Mouse (Mus musculus): ENCODE results near the gene 9030025P20Rik. TPM values are rescaled to one million over a fixed set of nuclear protein-coding genes. Genes with fewer than 3 reads are reported as not detected.
"Not testable (repeated sequence)": the region's sequence is repeated elsewhere in the genome, so short reads cannot be mapped to it uniquely, and the experiment has no call there.

Gene 9030025P20Rik
- 11.5 and 13.1 TPM in 2 replicates for polyA plus RNA-seq (2014; fragmentation: Nextera tagmentation; extraction: Ambion mirVana)

GRCm38 (mm10) chr17:14978362-14979038, at the start of gene 9030025P20Rik, which contains the start of gene Gm3417:
TSS of gene 9030025P20Rik (plus strand) at chr17:14978468.
TSS of gene Gm3417 (minus strand) at chr17:14978790.
- H3K4me1 ChIP-seq (replicated peaks; ENCODE audit: control insufficient read depth, insufficient read depth, low read length); H3K36me3 ChIP-seq (ENCODE audit: control insufficient read depth, insufficient read depth, low read length); H3K9ac ChIP-seq (ENCODE audit: low read length); H3K4me3 ChIP-seq (ENCODE audit: low read depth, low read length); H3K4me2 ChIP-seq (ENCODE audit: low read depth, low read length, severe bottlenecking); H3K27me3 ChIP-seq (ENCODE audit: control insufficient read depth, insufficient read depth, low read length); H3K27ac ChIP-seq (ENCODE audit: low read depth, low read length); DNase-seq (ENCODE audit: low spot score); H3K9me3 ChIP-seq (ENCODE audit: control insufficient read depth, low read length): not testable (repeated sequence)
- peak; percentile 99 for ATAC-seq (replicated peaks; ENCODE audit: low FRiP score)
- WGBS = no CpG with 5 or more reads among the region's 60 CpGs

- no peak overlapping the region for H3K4me2 ChIP-seq (ENCODE audit: low read depth, low read length, severe bottlenecking)
- ATAC-seq (replicated peaks; ENCODE audit: low FRiP score) = no peak
- no peak overlapping the region for H3K27ac ChIP-seq (ENCODE audit: low read depth, low read length)
- no peaks in the 10 kb centered on the region for H3K27me3 ChIP-seq (ENCODE audit: control insufficient read depth, insufficient read depth, low read length)
- 65% methylated on average over 5 of the region's 5 CpGs for WGBS
- no peaks in the 10 kb centered on the region for H3K9me3 ChIP-seq (ENCODE audit: control insufficient read depth, low read length)
- H3K9ac ChIP-seq (ENCODE audit: low read length) = no peak overlapping the region
- no peak for DNase-seq (ENCODE audit: low spot score)
- H3K4me3 ChIP-seq (ENCODE audit: low read depth, low read length) = no peak overlapping the region
- H3K4me1 ChIP-seq (replicated peaks; ENCODE audit: control insufficient read depth, insufficient read depth, low read length) = no peaks in the 10 kb centered on the region
- H3K36me3 ChIP-seq (ENCODE audit: control insufficient read depth, insufficient read depth, low read length) = no peaks in the 10 kb centered on the region
These were observed 49.6 kb upstream of the 9030025P20Rik start for GRCm38 (mm10) chr17:14928631-14929030.

- ATAC-seq (replicated peaks; ENCODE audit: low FRiP score) (no peak), DNase-seq (ENCODE audit: low spot score) (no peak)
- Histone ChIP-seq H3K4me1 (replicated peaks; ENCODE audit: control insufficient read depth, insufficient read depth, low read length) (no peaks in the 10 kb centered on the region), H3K9ac (ENCODE audit: low read length) (no peak overlapping the region), H3K36me3 (ENCODE audit: control insufficient read depth, insufficient read depth, low read length) (no peaks in the 10 kb centered on the region), H3K4me2 (ENCODE audit: low read depth, low read length, severe bottlenecking) (no peak overlapping the region), H3K27me3 (ENCODE audit: control insufficient read depth, insufficient read depth, low read length) (no peaks in the 10 kb centered on the region), H3K4me3 (ENCODE audit: low read depth, low read length) (no peak overlapping the region), H3K9me3 (ENCODE audit: control insufficient read depth, low read length) (no peaks in the 10 kb centered on the region), H3K27ac (ENCODE audit: low read depth, low read length) (no peak overlapping the region)
- 88% methylated on average over 7 of the region's 7 CpGs for WGBS
These were observed 47.6 kb upstream of the 9030025P20Rik start for GRCm38 (mm10) chr17:14930697-14931096.

GRCm38 (mm10) chr17:14931469-14931868, 46.8 kb upstream of the 9030025P20Rik start:
- Histone ChIP-seq H3K4me1 (replicated peaks; ENCODE audit: control insufficient read depth, insufficient read depth, low read length) (no peaks in the 10 kb centered on the region), H3K27ac (ENCODE audit: low read depth, low read length) (no peak overlapping the region), H3K9ac (ENCODE audit: low read length) (no peak overlapping the region), H3K36me3 (ENCODE audit: control insufficient read depth, insufficient read depth, low read length) (no peaks in the 10 kb centered on the region), H3K9me3 (ENCODE audit: control insufficient read depth, low read length) (no peaks in the 10 kb centered on the region), H3K4me3 (ENCODE audit: low read depth, low read length) (no peak overlapping the region), H3K27me3 (ENCODE audit: control insufficient read depth, insufficient read depth, low read length) (no peaks in the 10 kb centered on the region), H3K4me2 (ENCODE audit: low read depth, low read length, severe bottlenecking) (no peak overlapping the region)
- DNase-seq (ENCODE audit: low spot score) (no peak), ATAC-seq (replicated peaks; ENCODE audit: low FRiP score) (no peak)
- WGBS = 92% methylated on average over 5 of the region's 5 CpGs

GRCm38 (mm10) chr17:14935280-14935679, 43.0 kb upstream of the 9030025P20Rik start:
- not testable (repeated sequence) for DNase-seq (ENCODE audit: low spot score)
- 84% methylated on average over 14 of the region's 14 CpGs for WGBS

GRCm38 (mm10) chr17:14935841-14936605, 42.2 kb upstream of the 9030025P20Rik start:
- Histone ChIP-seq H3K36me3 (ENCODE audit: control insufficient read depth, insufficient read depth, low read length) (no peaks in the 10 kb centered on the region), H3K4me3 (ENCODE audit: low read depth, low read length) (no peak overlapping the region), H3K9ac (ENCODE audit: low read length) (no peak overlapping the region), H3K27ac (ENCODE audit: low read depth, low read length) (no peak overlapping the region), H3K27me3 (ENCODE audit: control insufficient read depth, insufficient read depth, low read length) (no peaks in the 10 kb centered on the region), H3K9me3 (ENCODE audit: control insufficient read depth, low read length) (no peaks in the 10 kb centered on the region), H3K4me1 (replicated peaks; ENCODE audit: control insufficient read depth, insufficient read depth, low read length) (no peaks in the 10 kb centered on the region), H3K4me2 (ENCODE audit: low read depth, low read length, severe bottlenecking) (no peak overlapping the region)
- no peak for DNase-seq (ENCODE audit: low spot score)
- ATAC-seq (replicated peaks; ENCODE audit: low FRiP score) = no peak
- 75% methylated on average over 5 of the region's 5 CpGs for WGBS

More at GRCm38 (mm10) chr17:14935280-14935679, 43.0 kb upstream of the 9030025P20Rik start:
- not testable (repeated sequence) for ATAC-seq (replicated peaks; ENCODE audit: low FRiP score); H3K4me3 ChIP-seq (ENCODE audit: low read depth, low read length); H3K4me2 ChIP-seq (ENCODE audit: low read depth, low read length, severe bottlenecking); H3K9me3 ChIP-seq (ENCODE audit: control insufficient read depth, low read length); H3K9ac ChIP-seq (ENCODE audit: low read length); H3K27me3 ChIP-seq (ENCODE audit: control insufficient read depth, insufficient read depth, low read length); H3K4me1 ChIP-seq (replicated peaks; ENCODE audit: control insufficient read depth, insufficient read depth, low read length); H3K36me3 ChIP-seq (ENCODE audit: control insufficient read depth, insufficient read depth, low read length); H3K27ac ChIP-seq (ENCODE audit: low read depth, low read length)

- H3K27ac ChIP-seq (ENCODE audit: low read depth, low read length); H3K4me1 ChIP-seq (replicated peaks; ENCODE audit: control insufficient read depth, insufficient read depth, low read length); H3K27me3 ChIP-seq (ENCODE audit: control insufficient read depth, insufficient read depth, low read length); H3K9me3 ChIP-seq (ENCODE audit: control insufficient read depth, low read length); H3K36me3 ChIP-seq (ENCODE audit: control insufficient read depth, insufficient read depth, low read length); DNase-seq (ENCODE audit: low spot score); ATAC-seq (replicated peaks; ENCODE audit: low FRiP score): not testable (repeated sequence)
- Histone ChIP-seq H3K9ac (ENCODE audit: low read length) (peak overlapping the region; percentile 61; the same call in 1 of the 2 replicates), H3K4me2 (ENCODE audit: low read depth, low read length, severe bottlenecking) (peak overlapping the region; percentile 96), H3K4me3 (ENCODE audit: low read depth, low read length) (peak overlapping the region; percentile 66)
- 69% methylated on average over 6 of the region's 6 CpGs for WGBS
These were observed 36.1 kb upstream of the 9030025P20Rik start for GRCm38 (mm10) chr17:14942181-14942580.

- H3K9ac ChIP-seq (ENCODE audit: low read length) = peak within 1 kb of the TSS; percentile 70
- peaks cover 2% of the 10 kb centered on the region; the same call in 1 of the 2 replicates for H3K36me3 ChIP-seq (ENCODE audit: control insufficient read depth, insufficient read depth, low read length)
- 0 out of 2 replicates have a peak within 1 kb of the TSS, but pooled peaks have one; percentile 25 for H3K27ac ChIP-seq (ENCODE audit: low read depth, low read length)
- under 1% methylated on average over 54 of the region's 54 CpGs for WGBS
- H3K9me3 ChIP-seq (ENCODE audit: control insufficient read depth, low read length) = no peaks in the 10 kb centered on the region
- ATAC-seq (replicated peaks; ENCODE audit: low FRiP score) (peak; percentile 98), DNase-seq (ENCODE audit: low spot score) (peak; percentile 99)
- H3K4me3 ChIP-seq (ENCODE audit: low read depth, low read length) = peak within 1 kb of the TSS; percentile 66
- peak within 1 kb of the TSS; percentile 96 for H3K4me2 ChIP-seq (ENCODE audit: low read depth, low read length, severe bottlenecking)
- no peaks in the 10 kb centered on the region for H3K27me3 ChIP-seq (ENCODE audit: control insufficient read depth, insufficient read depth, low read length)
- H3K4me1 ChIP-seq (replicated peaks; ENCODE audit: control insufficient read depth, insufficient read depth, low read length) = peaks cover 7% of the 10 kb centered on the region; the same call in 1 of the 2 replicates
These were observed 35.1 kb upstream of the 9030025P20Rik start, which contains the start of the genes Wdr27 and 1600012H06Rik for GRCm38 (mm10) chr17:14943009-14943728. TSS of gene Wdr27 (minus strand) at chr17:14943158. TSS of gene 1600012H06Rik (plus strand) at chr17:14943184.

All from forebrain, embryonic 11.5 days (tissue).